Mouse (Mus musculus) intestine, postnatal 0 days (tissue): ENCODE results near the gene Utp18. TPM values are rescaled to one million over a fixed set of nuclear protein-coding genes. Genes with fewer than 3 reads are reported as not detected.
A peak's percentile ranks its signal among the peaks of the same experiment; 100 is the strongest.

Experiments used
- ATAC-seq: fragments of 200-750 bp; cut with Nextera tagmentation; 2 replicates; pipeline ENCODE4 v1.8.0; 2017; ENCODE audit warnings: mild to moderate bottlenecking, moderate TSS enrichment, moderate library complexity
- H3K27ac ChIP-seq: fragments of 300-500 bp; sonication (generic); 2 replicates; pipeline ENCODE4 v1.5.1; 2014; ENCODE audit warnings: mild to moderate bottlenecking, low read depth, low read length, moderate library complexity
- H3K27me3 ChIP-seq: fragments of 300-500 bp; sonication (generic); replicated peaks from 2 replicates; pipeline ENCODE4 v1.6.1; 2014; ENCODE audit warnings: low read length, mixed read lengths; ENCODE audit not compliant: control insufficient read depth, insufficient read depth
- H3K36me3 ChIP-seq: fragments of 300-500 bp; sonication (generic); 2 replicates; pipeline ENCODE4 v1.6.1; 2014; ENCODE audit warnings: mild to moderate bottlenecking, moderate library complexity; ENCODE audit not compliant: control insufficient read depth, insufficient read depth
- H3K4me1 ChIP-seq: fragments of 300-500 bp; sonication (generic); replicated peaks from 2 replicates; pipeline ENCODE4 v1.6.1; 2014; ENCODE audit warnings: antibody characterized with exemption, low read length, mixed read lengths; ENCODE audit not compliant: control insufficient read depth, insufficient read depth
- H3K4me2 ChIP-seq: fragments of 300-500 bp; sonication (generic); replicated peaks from 2 replicates; pipeline ENCODE4 v1.6.1; 2014; ENCODE audit warnings: low read depth, mild to moderate bottlenecking, moderate library complexity
- H3K4me3 ChIP-seq: fragments of 300-500 bp; sonication (generic); 2 replicates; pipeline ENCODE4 v1.5.1; 2014; ENCODE audit warnings: low read depth, low read length
- H3K9ac ChIP-seq: fragments of 300-500 bp; sonication (generic); 2 replicates; pipeline ENCODE4 v1.6.1; 2014; ENCODE audit warnings: mild to moderate bottlenecking, low read depth, low read length
- H3K9me3 ChIP-seq: fragments of 300-500 bp; sonication (generic); 2 replicates; pipeline ENCODE4 v1.6.1; 2016; ENCODE audit warnings: mixed run types; ENCODE audit not compliant: control insufficient read depth
- CTCF ChIP-seq: sonication (generic); IDR thresholded peaks from 2 replicates; pipeline ENCODE4 v1.5.1; 2016; ENCODE audit warnings: low read depth, mild to moderate bottlenecking, control low read depth, antibody characterized with exemption, moderate library complexity
- WGBS: fragments of 180-500 bp; shearing (Covaris S2); extraction: QIAGEN DNeasy Blood & Tissue Kit; methylation state at CpG from one replicate; pipeline ENCODE4 v1.1.7; 2014; 5-methylcytosine and 5-hydroxymethylcytosine counted together
- polyA plus RNA-seq: library from polyadenylated mRNA; unstranded; fragments of >200 nt; fragmentation: Nextera tagmentation; extraction: Ambion mirVana; gene quantifications from 2 replicates; pipeline ENCODE4 v1.2.1, GENCODE M21; 2015

The Utp18 gene
- polyA plus RNA-seq, 1 experiment from 2014 or later = 16.6 TPM

DNA sequence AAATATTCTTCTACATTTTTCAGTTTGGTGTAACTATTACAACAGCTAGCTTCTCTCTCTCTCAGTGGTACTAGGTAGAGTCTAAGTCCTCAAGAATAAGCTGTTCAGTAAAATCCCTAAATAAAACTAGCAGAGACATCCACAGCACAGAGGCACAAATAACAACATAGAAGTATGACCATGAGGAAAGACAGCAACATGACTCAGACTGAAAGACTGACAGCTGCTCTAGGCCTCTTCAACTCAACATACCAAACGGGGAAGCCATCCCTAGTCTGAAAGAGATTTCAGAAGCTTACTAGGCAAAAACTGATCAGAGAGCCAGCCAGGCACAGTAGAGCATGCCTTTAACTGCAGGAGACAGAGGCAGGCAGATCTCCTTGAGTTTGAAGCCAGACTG is 22.9 kb downstream of the Utp18 start:
- H3K4me1 ChIP-seq = no peaks in the 10 kb centered on the region
- peaks cover 37% of the 10 kb centered on the region for H3K36me3 ChIP-seq
- WGBS = 80% methylated on average over 1 of the region's 1 CpGs
- no peak for ATAC-seq
- H3K4me3 ChIP-seq = no peak overlapping the region
- H3K27ac ChIP-seq = no peak overlapping the region
- no peak for TF ChIP-seq CTCF
- H3K27me3 ChIP-seq = no peaks in the 10 kb centered on the region
- no peak overlapping the region for H3K9ac ChIP-seq
- no peaks in the 10 kb centered on the region for H3K9me3 ChIP-seq
- H3K4me2 ChIP-seq = no peak overlapping the region

DNA sequence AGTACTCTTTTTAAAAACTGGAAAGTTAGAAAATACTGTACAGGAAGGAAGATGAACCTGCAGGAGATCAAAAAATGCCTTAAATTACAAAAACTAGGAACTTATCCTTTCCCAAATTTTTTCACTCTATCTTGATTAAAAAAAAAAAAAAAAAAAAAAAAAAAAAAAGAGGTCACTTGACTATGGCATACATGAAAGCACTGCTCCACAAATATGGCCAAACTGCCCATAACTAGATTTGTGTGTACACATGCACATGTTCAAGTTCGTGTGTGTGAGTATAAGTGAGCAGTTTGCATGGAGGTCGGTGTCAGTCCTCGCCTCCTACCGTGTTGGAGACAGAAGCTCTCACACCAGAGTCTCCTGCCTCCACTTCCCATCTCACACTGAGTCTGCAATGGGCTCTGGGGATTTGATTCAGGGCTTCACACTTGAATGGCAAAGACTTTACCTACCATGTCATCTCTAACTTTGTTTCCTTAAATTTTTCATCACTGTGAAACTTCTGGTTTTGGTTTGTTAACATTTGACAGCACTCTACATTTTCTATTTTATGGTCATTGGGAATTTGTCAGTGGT is 23.4 kb downstream of the Utp18 start:
- ATAC-seq = no peak
- no peaks in the 10 kb centered on the region for H3K27me3 ChIP-seq
- H3K4me1 ChIP-seq = no peaks in the 10 kb centered on the region
- no peak overlapping the region for H3K4me3 ChIP-seq
- H3K4me2 ChIP-seq = no peak overlapping the region
- H3K36me3 ChIP-seq = peaks cover 32% of the 10 kb centered on the region
- TF ChIP-seq CTCF = no peak
- H3K27ac ChIP-seq = no peak overlapping the region
- H3K9ac ChIP-seq = no peak overlapping the region
- 92% methylated on average over 4 of the region's 4 CpGs for WGBS
- H3K9me3 ChIP-seq = no peaks in the 10 kb centered on the region

DNA sequence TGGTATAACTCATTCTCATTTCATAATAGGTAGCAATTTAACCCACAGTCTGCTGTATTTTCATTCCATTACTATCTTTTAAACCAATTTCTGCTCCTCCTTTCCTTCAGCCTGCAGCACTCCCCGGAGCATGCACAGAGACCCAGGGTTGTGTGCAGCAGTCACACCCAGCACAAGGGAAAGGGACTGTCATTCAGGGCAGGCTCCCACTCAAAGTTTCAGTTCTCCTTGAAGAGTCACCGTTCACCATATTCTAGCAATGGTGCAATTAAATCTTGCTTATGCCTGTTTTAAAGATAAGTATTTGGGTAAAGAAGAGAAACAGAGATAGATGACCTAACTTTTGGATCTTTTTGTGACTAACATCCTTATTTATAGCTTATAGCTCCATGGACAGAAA is 24.4 kb downstream of the Utp18 start:
- Histone ChIP-seq H3K36me3 (peaks cover 27% of the 10 kb centered on the region), H3K9ac (no peak overlapping the region), H3K4me2 (no peak overlapping the region), H3K27me3 (no peaks in the 10 kb centered on the region), H3K9me3 (no peaks in the 10 kb centered on the region), H3K27ac (no peak overlapping the region), H3K4me3 (no peak overlapping the region), H3K4me1 (no peaks in the 10 kb centered on the region)
- 85% methylated on average over 2 of the region's 2 CpGs for WGBS
- no peak for TF ChIP-seq CTCF
- no peak for ATAC-seq

DNA sequence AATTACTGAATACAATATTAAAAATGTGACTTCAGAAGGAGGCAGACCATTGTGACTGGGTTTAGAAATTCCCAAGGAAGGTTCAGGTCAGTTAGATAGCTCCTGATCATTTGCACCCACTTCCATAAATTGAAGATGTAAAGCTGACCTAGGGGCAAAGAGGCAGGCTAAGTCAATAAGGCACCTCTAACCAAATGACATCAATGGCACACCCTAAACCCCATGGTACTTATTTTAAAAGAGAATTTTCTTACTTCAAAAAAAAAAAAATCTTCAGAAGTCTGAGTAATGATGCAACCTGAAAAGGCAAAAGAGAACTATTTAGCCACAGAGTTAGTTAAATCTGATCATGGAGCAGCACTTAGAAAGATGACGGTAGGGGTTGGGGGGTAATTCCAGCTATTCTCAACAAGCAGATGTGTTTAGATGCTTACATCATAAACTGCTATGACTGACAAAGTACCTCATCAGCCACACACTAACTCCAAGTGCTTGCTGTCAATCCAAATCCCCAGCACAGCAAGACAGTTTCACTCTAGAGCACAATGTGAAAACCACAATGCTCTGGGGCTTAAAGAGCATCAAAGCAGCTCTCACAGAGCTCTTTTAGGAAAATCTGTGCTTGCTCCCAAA is 24.9 kb downstream of the Utp18 start:
- Histone ChIP-seq H3K9ac (no peak overlapping the region), H3K9me3 (no peaks in the 10 kb centered on the region), H3K4me1 (no peaks in the 10 kb centered on the region), H3K27ac (no peak overlapping the region), H3K4me2 (no peak overlapping the region), H3K27me3 (no peaks in the 10 kb centered on the region), H3K4me3 (no peak overlapping the region), H3K36me3 (peaks cover 22% of the 10 kb centered on the region)
- ATAC-seq = no peak
- 90% methylated on average over 1 of the region's 1 CpGs for WGBS
- no peak for TF ChIP-seq CTCF

DNA sequence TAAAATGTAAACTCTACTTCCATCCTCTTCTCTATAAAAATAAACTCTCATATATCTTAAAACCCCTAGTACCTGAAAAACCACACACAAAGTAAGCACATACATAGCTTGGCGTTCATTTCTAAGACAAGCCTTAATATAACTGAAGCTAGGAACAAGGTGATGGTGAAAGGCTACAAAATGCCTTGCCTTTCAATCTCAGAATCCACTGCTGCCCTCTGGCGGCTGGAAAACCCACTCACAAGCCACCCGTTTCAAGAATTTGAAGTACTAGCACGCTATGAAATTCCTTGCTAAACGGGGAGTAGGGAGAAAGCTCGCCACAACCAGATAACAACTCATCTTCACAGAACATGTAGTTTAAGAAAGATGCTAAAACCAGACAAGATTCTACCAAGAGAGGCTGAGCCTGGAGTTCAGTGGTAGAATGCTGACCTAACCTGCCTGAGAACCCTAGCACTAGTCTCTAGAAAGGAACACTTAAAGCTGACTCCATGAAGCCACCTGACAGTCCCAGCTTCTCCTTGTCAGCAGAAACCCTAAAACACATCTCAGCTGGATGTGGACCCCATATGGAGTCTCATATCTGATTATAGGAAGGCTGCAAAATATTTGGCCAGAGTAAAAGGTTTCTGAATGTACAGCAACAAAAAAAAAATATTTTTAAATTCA is 29.1 kb downstream of the Utp18 start:
- Histone ChIP-seq H3K4me3 (no peak overlapping the region), H3K4me1 (no peaks in the 10 kb centered on the region), H3K4me2 (no peak overlapping the region), H3K27me3 (no peaks in the 10 kb centered on the region), H3K27ac (no peak overlapping the region), H3K9me3 (no peaks in the 10 kb centered on the region), H3K9ac (no peak overlapping the region), H3K36me3 (peaks cover 5% of the 10 kb centered on the region; the same call in 1 of the 2 replicates)
- no peak for ATAC-seq
- 6% methylated on average over 6 of the region's 6 CpGs for WGBS
- TF ChIP-seq CTCF = peak; percentile 88

DNA sequence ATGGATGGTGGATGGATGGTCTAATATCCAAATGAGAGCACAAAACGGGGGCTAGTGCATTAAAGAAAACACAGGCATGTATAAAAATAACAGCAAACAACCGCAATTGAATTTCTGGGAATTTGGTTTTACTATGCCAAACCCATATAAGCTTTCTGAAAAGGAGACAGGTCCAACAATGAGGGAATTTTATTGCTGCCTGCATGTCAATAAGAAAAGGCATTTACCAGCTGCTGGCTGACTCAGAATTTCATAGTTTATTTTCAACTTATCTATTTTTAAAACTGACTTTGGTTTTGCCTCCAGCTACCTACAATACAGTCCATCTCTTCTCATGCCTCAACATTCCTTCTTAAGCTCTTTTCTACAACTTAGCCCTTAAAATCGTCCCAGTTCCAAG is 33.0 kb downstream of the Utp18 start:
- H3K4me3 ChIP-seq = no peak overlapping the region
- H3K4me1 ChIP-seq = no peaks in the 10 kb centered on the region
- WGBS = 81% methylated on average over 3 of the region's 3 CpGs
- no peak for TF ChIP-seq CTCF
- H3K27me3 ChIP-seq = no peaks in the 10 kb centered on the region
- H3K4me2 ChIP-seq = no peak overlapping the region
- ATAC-seq = no peak
- no peak overlapping the region for H3K9ac ChIP-seq
- H3K9me3 ChIP-seq = no peaks in the 10 kb centered on the region
- H3K36me3 ChIP-seq = no peaks in the 10 kb centered on the region
- H3K27ac ChIP-seq = no peak overlapping the region
